Mouse (Mus musculus) liver, embryonic 13.5 days (tissue): ENCODE measurements around the gene Vsir. TPM values are rescaled to one million over a fixed set of nuclear protein-coding genes. Genes with fewer than 3 reads are reported as not detected.
A peak's percentile ranks its signal among the peaks of the same experiment; 100 is the strongest.

Experiments used
- ATAC-seq: fragments of 200-750 bp; cut with Nextera tagmentation; 2 replicates; pipeline ENCODE4 v1.8.0; 2017; ENCODE audit warnings: low read depth, mild to moderate bottlenecking, moderate number of reproducible peaks, moderate library complexity
- DNase-seq: peaks from one replicate; pipeline ENCODE4 v3.0.0; 2022
- H3K27ac ChIP-seq: fragments of 300-500 bp; sonication (generic); 2 replicates; pipeline ENCODE4 v1.5.1; 2015; ENCODE audit warnings: moderate library complexity, mild to moderate bottlenecking, inconsistent platforms
- H3K27me3 ChIP-seq: fragments of 300-500 bp; sonication (generic); 2 replicates; pipeline ENCODE4 v1.6.1; 2015; ENCODE audit warnings: mild to moderate bottlenecking, inconsistent platforms
- H3K36me3 ChIP-seq: fragments of 300-500 bp; sonication (generic); 2 replicates; pipeline ENCODE4 v1.6.1; 2015; ENCODE audit warnings: mild to moderate bottlenecking, inconsistent platforms
- H3K4me1 ChIP-seq: fragments of 300-500 bp; sonication (generic); replicated peaks from 2 replicates; pipeline ENCODE4 v1.6.1; 2015; ENCODE audit warnings: inconsistent platforms
- H3K4me2 ChIP-seq: fragments of 300-500 bp; sonication (generic); 2 replicates; pipeline ENCODE4 v1.6.1; 2015; ENCODE audit warnings: inconsistent platforms, mild to moderate bottlenecking, moderate library complexity
- H3K4me3 ChIP-seq: fragments of 300-500 bp; sonication (generic); replicated peaks from 2 replicates; pipeline ENCODE4 v1.5.1; 2015; ENCODE audit warnings: mild to moderate bottlenecking, inconsistent platforms
- H3K9ac ChIP-seq: fragments of 300-500 bp; sonication (generic); 2 replicates; pipeline ENCODE4 v1.6.1; 2015; ENCODE audit warnings: mild to moderate bottlenecking, inconsistent platforms
- H3K9me3 ChIP-seq: fragments of 300-500 bp; sonication (generic); replicated peaks from 2 replicates; pipeline ENCODE4 v1.6.1; 2016; ENCODE audit warnings: inconsistent platforms
- WGBS: fragments of 180-500 bp; shearing (Covaris S2); methylation state at CpG from one replicate; pipeline ENCODE4 v1.1.7; 2015; ENCODE audit not compliant: insufficient replicate concordance; 5-methylcytosine and 5-hydroxymethylcytosine counted together
- polyA plus RNA-seq: library from polyadenylated mRNA; unstranded; fragments of >200 nt; fragmentation: Nextera tagmentation; extraction: Ambion mirVana; gene quantifications from 2 replicates; pipeline ENCODE4 v1.2.1, GENCODE M21; 2015

Vsir gene
- polyA plus RNA-seq: 3.7 and 4.9 TPM in 2 replicates

GRCm38 (mm10) chr10:60346701-60347405 lies at the start of gene Vsir:
Gene Vsir (plus strand): TSS chr10:60346851.
- under 1% methylated on average over 37 of the region's 37 CpGs for WGBS
- ATAC-seq (peak; percentile 64), DNase-seq (peak; percentile 76)
- peak within 1 kb of the TSS; percentile 94 for H3K27ac ChIP-seq
- no peaks in the 10 kb centered on the region for H3K36me3 ChIP-seq
- H3K4me2 ChIP-seq: peak within 1 kb of the TSS; percentile 90
- H3K9ac ChIP-seq: peak within 1 kb of the TSS; percentile 87
- H3K9me3 ChIP-seq: no peaks in the 10 kb centered on the region
- peaks cover 71% of the 10 kb centered on the region for H3K4me1 ChIP-seq
- H3K4me3 ChIP-seq: peak within 1 kb of the TSS; percentile 75
- H3K27me3 ChIP-seq: no peaks in the 10 kb centered on the region

DNA sequence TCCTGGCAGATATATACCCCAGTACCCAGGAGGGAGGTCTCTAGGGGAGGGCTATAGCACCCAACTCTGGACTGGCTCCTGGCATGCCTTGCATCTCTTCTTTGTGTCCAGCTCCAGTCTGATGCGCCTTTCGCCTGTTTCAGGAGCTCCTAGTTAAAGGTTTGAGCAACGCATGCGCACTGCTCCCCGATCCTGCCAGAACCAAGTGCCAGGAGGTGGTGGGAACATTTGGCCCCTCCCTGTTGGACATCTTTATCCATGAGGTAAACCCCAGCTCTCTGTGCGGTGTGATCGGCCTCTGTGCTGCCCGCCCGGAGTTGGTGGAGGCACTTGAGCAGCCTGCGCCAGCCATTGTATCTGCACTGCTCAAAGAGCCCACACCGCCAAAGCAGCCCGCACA lies 47.0 kb upstream of the Vsir start:
- Histone ChIP-seq H3K4me3 (no peak overlapping the region), H3K9me3 (no peaks in the 10 kb centered on the region), H3K4me1 (no peaks in the 10 kb centered on the region; the same call in 1 of the 2 replicates), H3K4me2 (no peak overlapping the region), H3K9ac (no peak overlapping the region), H3K27ac (no peak overlapping the region), H3K27me3 (no peaks in the 10 kb centered on the region), H3K36me3 (peaks cover 76% of the 10 kb centered on the region)
- DNase-seq (no peak), ATAC-seq (no peak)
- 93% methylated on average over 12 of the region's 12 CpGs for WGBS

- no peak for DNase-seq
- H3K36me3 ChIP-seq: peaks cover 49% of the 10 kb centered on the region
- no peak overlapping the region for H3K4me2 ChIP-seq
- WGBS: 84% methylated on average over 17 of the region's 17 CpGs
- H3K4me1 ChIP-seq: no peaks in the 10 kb centered on the region
- H3K27me3 ChIP-seq: no peaks in the 10 kb centered on the region
- H3K27ac ChIP-seq: no peak overlapping the region
- H3K4me3 ChIP-seq: no peak overlapping the region
- no peaks in the 10 kb centered on the region for H3K9me3 ChIP-seq
- no peak overlapping the region for H3K9ac ChIP-seq
- no peak for ATAC-seq
Observed at GRCm38 (mm10) chr10:60303419-60303818, 43.2 kb upstream of the Vsir start.

DNA sequence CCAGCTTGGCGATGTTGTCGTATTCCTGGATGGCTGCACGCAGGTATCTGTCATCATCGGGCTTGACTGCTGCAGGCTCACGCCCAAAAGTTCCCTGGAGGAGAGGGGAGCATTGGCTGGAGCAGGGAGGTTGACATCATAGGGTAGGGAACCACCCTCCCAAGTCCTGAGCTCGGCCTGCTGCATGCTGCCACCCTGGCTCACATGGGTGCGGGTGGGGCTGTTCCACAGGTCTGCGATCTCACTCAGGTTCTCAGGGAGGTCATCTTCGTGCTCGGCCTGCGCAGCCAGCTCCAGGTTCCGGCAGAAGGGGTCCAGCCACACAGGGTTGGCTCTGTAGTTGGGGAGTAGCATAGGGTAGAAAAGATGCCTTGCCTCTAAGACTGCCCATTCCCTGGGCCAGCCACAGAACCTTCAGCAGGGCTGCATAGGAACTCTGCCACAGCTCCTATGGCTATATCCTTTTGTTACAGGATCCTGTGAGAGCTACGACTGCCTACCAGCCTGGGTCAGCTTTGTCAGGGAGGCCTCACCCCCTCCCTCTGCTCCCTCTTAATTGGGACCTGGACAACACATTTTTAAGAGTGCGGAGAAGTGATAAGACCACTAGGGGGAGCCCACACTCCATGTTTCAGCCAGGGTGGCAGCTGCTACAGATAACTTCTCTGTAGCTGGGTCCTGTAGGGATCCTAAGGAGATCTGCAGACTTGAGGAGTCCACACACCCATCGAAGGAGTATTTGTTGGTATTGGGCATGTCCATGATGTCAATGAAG lies 41.6 kb upstream of the Vsir start:
- Histone ChIP-seq H3K9ac (no peak overlapping the region), H3K9me3 (no peaks in the 10 kb centered on the region)
- WGBS: 58% methylated on average over 15 of the region's 15 CpGs

DNA sequence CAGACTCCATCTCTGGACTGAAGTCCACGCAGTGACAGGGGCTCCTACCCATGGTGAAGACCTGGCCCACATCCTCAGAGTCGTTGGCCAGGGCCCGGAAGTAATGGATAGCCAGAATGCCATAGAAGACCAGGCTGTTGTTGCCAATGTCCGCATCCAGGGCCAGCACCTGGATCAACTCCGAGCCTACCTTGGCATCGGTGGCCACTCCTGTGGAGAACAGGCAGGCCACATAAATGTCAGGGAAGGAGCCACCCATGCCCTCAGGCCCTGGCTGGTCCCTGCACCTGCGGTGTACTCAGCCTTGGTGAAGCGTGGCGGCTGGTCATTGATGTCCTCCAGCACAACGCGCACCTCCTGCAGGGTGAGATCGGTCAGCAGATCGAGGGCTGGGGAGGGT lies 36.0 kb upstream of the Vsir start:
- H3K9me3 ChIP-seq: no peaks in the 10 kb centered on the region
- H3K27ac ChIP-seq: no peak overlapping the region
- DNase-seq: no peak
- H3K4me1 ChIP-seq: no peaks in the 10 kb centered on the region
- ATAC-seq: no peak
- no peak overlapping the region for H3K9ac ChIP-seq
- no peaks in the 10 kb centered on the region for H3K27me3 ChIP-seq
- 84% methylated on average over 13 of the region's 13 CpGs for WGBS
- no peak overlapping the region for H3K4me2 ChIP-seq
- H3K36me3 ChIP-seq: no peaks in the 10 kb centered on the region
- H3K4me3 ChIP-seq: no peak overlapping the region

More for the DNA sequence above, 41.6 kb upstream of the Vsir start:
- Histone ChIP-seq H3K36me3 (peaks cover 33% of the 10 kb centered on the region), H3K4me1 (no peaks in the 10 kb centered on the region), H3K27ac (no peak overlapping the region), H3K4me3 (no peak overlapping the region), H3K4me2 (no peak overlapping the region), H3K27me3 (no peaks in the 10 kb centered on the region)
- ATAC-seq (peak; percentile 60), DNase-seq (peak; percentile 62)

- DNase-seq (no peak), ATAC-seq (no peak)
- Histone ChIP-seq H3K4me3 (no peak overlapping the region), H3K36me3 (no peaks in the 10 kb centered on the region), H3K4me1 (0 out of 2 replicates have a peak, but pooled peaks cover under 1% of the 10 kb centered on the region), H3K9me3 (no peaks in the 10 kb centered on the region), H3K4me2 (no peak overlapping the region), H3K27me3 (no peaks in the 10 kb centered on the region), H3K9ac (no peak overlapping the region), H3K27ac (no peak overlapping the region)
- WGBS: 68% methylated on average over 5 of the region's 5 CpGs
Observed at GRCm38 (mm10) chr10:60313606-60314005, 33.0 kb upstream of the Vsir start.

- Histone ChIP-seq H3K36me3 (no peaks in the 10 kb centered on the region), H3K27me3 (no peaks in the 10 kb centered on the region), H3K4me1 (peaks cover 3% of the 10 kb centered on the region; the same call in 1 of the 2 replicates), H3K27ac (no peak overlapping the region), H3K9me3 (no peaks in the 10 kb centered on the region), H3K4me2 (no peak overlapping the region), H3K4me3 (no peak overlapping the region), H3K9ac (no peak overlapping the region)
- ATAC-seq: no peak
- WGBS: 70% methylated on average over 4 of the region's 4 CpGs
- DNase-seq: no peak
Observed at GRCm38 (mm10) chr10:60316166-60316565, 30.5 kb upstream of the Vsir start.

DNA sequence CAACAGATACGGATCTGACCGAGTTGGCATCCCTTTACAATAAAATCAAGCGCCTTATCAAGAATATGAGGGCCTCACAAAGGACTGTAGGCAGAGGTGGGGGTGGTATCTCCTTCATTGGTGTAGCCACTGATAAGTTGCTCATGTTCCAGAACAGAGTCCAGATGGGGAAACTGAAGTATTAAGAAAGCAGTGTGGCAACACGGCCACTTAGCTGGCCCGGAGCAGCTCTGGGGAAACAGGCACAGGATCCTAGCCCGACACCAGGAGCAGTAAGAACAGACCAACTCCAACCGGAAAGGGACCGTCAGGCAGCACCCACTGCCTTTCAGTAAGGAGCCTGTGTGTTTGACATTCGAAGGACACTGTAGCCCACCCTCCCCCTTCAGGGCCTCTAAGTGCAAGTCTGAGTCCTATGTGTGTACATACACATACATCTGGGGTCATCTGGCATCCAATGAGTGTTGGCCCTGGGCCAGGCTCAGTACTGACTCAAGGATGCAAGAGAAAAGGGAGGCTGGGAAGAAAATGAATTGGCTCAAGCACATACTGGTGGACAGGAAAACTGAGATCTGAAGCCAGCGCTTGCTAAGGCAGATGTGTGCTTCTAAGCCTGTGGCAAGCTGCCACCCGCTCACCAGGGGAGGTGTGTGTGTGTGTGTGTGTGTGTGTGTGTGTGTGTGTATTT lies 17.5 kb upstream of the Vsir start:
- Histone ChIP-seq H3K36me3 (no peaks in the 10 kb centered on the region), H3K9me3 (no peaks in the 10 kb centered on the region), H3K9ac (no peak overlapping the region), H3K4me1 (peaks cover 12% of the 10 kb centered on the region; the same call in 1 of the 2 replicates), H3K27me3 (no peaks in the 10 kb centered on the region), H3K4me3 (no peak overlapping the region), H3K4me2 (no peak overlapping the region), H3K27ac (no peak overlapping the region)
- WGBS: 64% methylated on average over 11 of the region's 11 CpGs
- DNase-seq (no peak), ATAC-seq (no peak)

- Histone ChIP-seq H3K36me3 (no peaks in the 10 kb centered on the region), H3K27me3 (no peaks in the 10 kb centered on the region), H3K4me2 (no peak overlapping the region), H3K9me3 (no peaks in the 10 kb centered on the region), H3K27ac (no peak overlapping the region), H3K9ac (no peak overlapping the region), H3K4me1 (peaks cover 12% of the 10 kb centered on the region), H3K4me3 (no peak overlapping the region)
- 36% methylated on average over 7 of the region's 7 CpGs for WGBS
- DNase-seq (no peak), ATAC-seq (no peak)
Observed at GRCm38 (mm10) chr10:60334583-60334982, 12.1 kb upstream of the Vsir start.

DNA sequence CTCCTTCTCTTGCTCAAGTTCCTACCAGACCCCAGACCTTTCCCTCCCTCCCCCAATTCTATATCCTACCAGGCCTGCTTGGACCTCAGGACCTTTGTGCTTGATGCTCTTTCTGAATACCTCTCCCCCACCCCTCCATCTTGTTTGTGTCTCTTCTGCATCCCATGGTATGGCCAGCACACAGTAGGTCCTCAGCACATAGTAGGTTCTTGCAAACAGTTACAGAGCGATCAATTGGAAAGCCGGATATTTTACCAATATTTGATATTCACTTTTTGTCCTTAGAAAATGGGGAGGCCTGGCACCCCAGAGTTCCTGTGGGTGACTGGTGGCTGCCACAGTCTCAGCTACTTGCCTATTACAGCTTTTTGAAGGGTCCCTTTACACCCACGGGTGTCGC lies 11.6 kb upstream of the Vsir start:
- Histone ChIP-seq H3K9me3 (no peaks in the 10 kb centered on the region), H3K27ac (no peak overlapping the region), H3K4me1 (peaks cover 12% of the 10 kb centered on the region), H3K4me3 (no peak overlapping the region), H3K4me2 (no peak overlapping the region), H3K27me3 (no peaks in the 10 kb centered on the region), H3K36me3 (no peaks in the 10 kb centered on the region), H3K9ac (no peak overlapping the region)
- WGBS: 76% methylated on average over 4 of the region's 4 CpGs
- DNase-seq (no peak), ATAC-seq (no peak)

GRCm38 (mm10) chr10:60341528-60341927 lies 5.1 kb upstream of the Vsir start:
- Histone ChIP-seq H3K36me3 (no peaks in the 10 kb centered on the region), H3K4me2 (no peak overlapping the region), H3K4me3 (no peak overlapping the region), H3K27ac (no peak overlapping the region), H3K9ac (no peak overlapping the region), H3K9me3 (no peaks in the 10 kb centered on the region), H3K27me3 (no peaks in the 10 kb centered on the region), H3K4me1 (peaks cover 27% of the 10 kb centered on the region)
- ATAC-seq (no peak), DNase-seq (no peak)
- WGBS: 36% methylated on average over 9 of the region's 9 CpGs
